Mouse (Mus musculus) thymus, adult 2 months (tissue): ENCODE data around the gene Fam20a.

Experiments
- CTCF ChIP-seq: fragments of 200-500 bp; IDR thresholded peaks from 2 replicates; pipeline ENCODE4 v1.5.1; 2012; ENCODE audit warnings: mild to moderate bottlenecking, control low read depth, low read length, moderate library complexity, borderline replicate concordance; ENCODE audit not compliant: control insufficient read depth, poor library complexity, insufficient read depth; ENCODE audit errors: extremely low read depth
- POLR2A ChIP-seq: fragments of 200-500 bp; IDR thresholded peaks from 2 replicates; pipeline ENCODE4 v1.6.1; 2012; ENCODE audit warnings: mild to moderate bottlenecking, low read length, control low read depth, moderate library complexity; ENCODE audit not compliant: control insufficient read depth, poor library complexity, insufficient read depth; ENCODE audit errors: extremely low read depth

- TF ChIP-seq CTCF (no peak), POLR2A (no peak)
Measured at GRCm38 (mm10) chr11:109707442-109707841, 14.6 kb downstream of the Fam20a start.
